Mouse (Mus musculus): ENCODE data around the gene Ndufs7. TPM values are rescaled to one million over a fixed set of nuclear protein-coding genes. Genes with fewer than 3 reads are reported as not detected.

Gene Ndufs7
- polyA plus RNA-seq, 1 experiment from 2014 or later, result 370 TPM

DNA sequence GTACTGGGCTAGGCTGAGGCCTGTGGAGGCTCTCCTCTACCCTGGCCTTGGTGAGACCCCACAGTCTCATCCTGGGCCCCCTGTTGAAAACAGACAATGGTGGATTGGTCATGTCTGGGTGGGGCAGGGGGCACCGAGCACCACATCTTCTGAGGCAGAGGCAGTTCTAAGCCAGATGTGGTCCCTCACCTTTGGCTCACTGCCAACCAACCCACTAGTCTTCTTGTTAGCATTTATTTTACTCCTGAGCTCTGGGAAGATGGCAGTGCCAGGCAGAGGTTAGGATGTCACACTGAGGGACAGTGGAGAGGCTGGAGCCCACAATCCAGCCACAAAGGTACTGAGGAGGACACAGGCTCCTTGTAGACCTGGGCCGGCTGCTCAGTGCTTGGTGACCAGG, 9.0 kb downstream of the Ndufs7 start:
- WGBS, result 85% methylated on average over 2 of the region's 2 CpGs
- no peak for ATAC-seq (ENCODE audit: low read depth)
- H3K27ac ChIP-seq (replicated peaks; ENCODE audit: low read depth, low read length), result no peak overlapping the region
- no peaks in the 10 kb centered on the region for H3K27me3 ChIP-seq (replicated peaks; ENCODE audit: control insufficient read depth, insufficient read depth, low read length)
- H3K36me3 ChIP-seq (ENCODE audit: control insufficient read depth, insufficient read depth, low read length), result peaks cover 59% of the 10 kb centered on the region
- H3K9ac ChIP-seq (ENCODE audit: low read depth, low read length), result no peak overlapping the region
- no peak for DNase-seq (ENCODE audit: low spot score)
- no peak overlapping the region for H3K4me2 ChIP-seq (ENCODE audit: low read depth, low read length)
- no peak overlapping the region for H3K4me3 ChIP-seq (ENCODE audit: low read depth, low read length)
- no peaks in the 10 kb centered on the region for H3K9me3 ChIP-seq (ENCODE audit: control insufficient read depth, low read length)
- H3K4me1 ChIP-seq (ENCODE audit: control insufficient read depth, insufficient read depth, low read length), result peaks cover 17% of the 10 kb centered on the region

DNA sequence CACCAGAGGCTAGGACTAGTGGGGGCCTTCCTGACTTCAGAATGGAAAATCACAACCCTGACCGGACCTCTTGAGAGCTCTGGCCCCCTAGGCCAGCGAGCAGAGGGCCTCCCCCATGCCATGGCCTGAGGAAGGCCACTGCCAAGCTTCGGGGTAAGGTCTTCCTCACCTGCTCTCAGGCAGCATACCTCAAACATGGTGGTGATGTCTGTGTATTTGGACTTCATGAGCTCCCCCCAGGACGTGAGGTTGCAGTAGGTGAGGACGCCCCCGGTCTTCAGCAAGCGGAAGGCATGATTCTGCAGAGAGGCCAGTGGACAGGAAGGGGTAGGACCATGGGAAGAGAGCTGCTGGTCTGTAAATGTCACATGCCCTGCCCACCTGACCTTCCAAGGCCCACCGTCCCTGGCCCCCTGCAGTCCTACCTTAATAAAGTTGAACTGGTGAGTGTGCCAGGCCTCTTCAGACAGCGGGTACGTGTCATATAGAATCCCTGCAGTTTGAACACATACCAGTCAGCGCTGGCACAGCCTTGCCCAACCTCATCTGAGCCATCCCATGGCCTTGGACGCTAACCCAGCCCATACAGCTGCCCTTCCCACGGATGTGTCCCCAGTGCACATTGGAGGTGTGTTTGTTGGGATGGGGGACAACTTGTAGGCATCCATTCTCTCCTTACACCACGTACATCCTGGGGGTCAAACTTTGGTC, 10.0 kb downstream of the Ndufs7 start:
- H3K27ac ChIP-seq (replicated peaks; ENCODE audit: low read depth, low read length), result no peak overlapping the region
- H3K9ac ChIP-seq (ENCODE audit: low read depth, low read length), result no peak overlapping the region
- WGBS, result 91% methylated on average over 12 of the region's 14 CpGs
- H3K4me2 ChIP-seq (ENCODE audit: low read depth, low read length), result peak overlapping the region; percentile 97; the same call in 1 of the 2 replicates
- no peak for DNase-seq (ENCODE audit: low spot score)
- H3K27me3 ChIP-seq (replicated peaks; ENCODE audit: control insufficient read depth, insufficient read depth, low read length), result no peaks in the 10 kb centered on the region
- H3K4me1 ChIP-seq (ENCODE audit: control insufficient read depth, insufficient read depth, low read length), result peaks cover 17% of the 10 kb centered on the region
- no peak overlapping the region for H3K4me3 ChIP-seq (ENCODE audit: low read depth, low read length)
- peaks cover 52% of the 10 kb centered on the region for H3K36me3 ChIP-seq (ENCODE audit: control insufficient read depth, insufficient read depth, low read length)
- no peak for ATAC-seq (ENCODE audit: low read depth)
- H3K9me3 ChIP-seq (ENCODE audit: control insufficient read depth, low read length), result no peaks in the 10 kb centered on the region

DNA sequence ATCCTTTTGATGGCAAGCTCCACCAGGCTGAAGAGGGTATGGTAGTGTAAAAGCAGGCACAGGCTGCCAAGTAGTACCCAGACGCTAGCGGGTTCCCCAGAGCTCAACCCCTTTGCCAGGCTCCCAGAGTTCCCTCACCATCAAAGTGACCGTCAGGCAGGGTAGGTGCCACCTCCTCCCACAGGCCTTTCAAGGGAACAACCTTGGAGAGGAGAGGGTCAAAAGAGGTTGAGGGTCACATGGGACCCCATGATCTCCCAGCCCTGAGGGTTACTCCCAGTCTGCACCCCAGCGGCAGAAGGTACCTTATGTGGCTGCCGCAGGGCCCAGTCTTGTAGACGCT, 10.5 kb downstream of the Ndufs7 start:
- Histone ChIP-seq H3K4me1 (ENCODE audit: control insufficient read depth, insufficient read depth, low read length) (peaks cover 21% of the 10 kb centered on the region), H3K4me3 (ENCODE audit: low read depth, low read length) (peak overlapping the region; percentile 58), H3K27ac (replicated peaks; ENCODE audit: low read depth, low read length) (no peak overlapping the region), H3K4me2 (ENCODE audit: low read depth, low read length) (peak overlapping the region; percentile 97), H3K36me3 (ENCODE audit: control insufficient read depth, insufficient read depth, low read length) (peaks cover 47% of the 10 kb centered on the region), H3K27me3 (replicated peaks; ENCODE audit: control insufficient read depth, insufficient read depth, low read length) (no peaks in the 10 kb centered on the region), H3K9me3 (ENCODE audit: control insufficient read depth, low read length) (no peaks in the 10 kb centered on the region), H3K9ac (ENCODE audit: low read depth, low read length) (peak overlapping the region; percentile 69; the same call in 1 of the 2 replicates)
- 72% methylated on average over 6 of the region's 6 CpGs for WGBS
- ATAC-seq (ENCODE audit: low read depth), result no peak
- no peak for DNase-seq (ENCODE audit: low spot score)

DNA sequence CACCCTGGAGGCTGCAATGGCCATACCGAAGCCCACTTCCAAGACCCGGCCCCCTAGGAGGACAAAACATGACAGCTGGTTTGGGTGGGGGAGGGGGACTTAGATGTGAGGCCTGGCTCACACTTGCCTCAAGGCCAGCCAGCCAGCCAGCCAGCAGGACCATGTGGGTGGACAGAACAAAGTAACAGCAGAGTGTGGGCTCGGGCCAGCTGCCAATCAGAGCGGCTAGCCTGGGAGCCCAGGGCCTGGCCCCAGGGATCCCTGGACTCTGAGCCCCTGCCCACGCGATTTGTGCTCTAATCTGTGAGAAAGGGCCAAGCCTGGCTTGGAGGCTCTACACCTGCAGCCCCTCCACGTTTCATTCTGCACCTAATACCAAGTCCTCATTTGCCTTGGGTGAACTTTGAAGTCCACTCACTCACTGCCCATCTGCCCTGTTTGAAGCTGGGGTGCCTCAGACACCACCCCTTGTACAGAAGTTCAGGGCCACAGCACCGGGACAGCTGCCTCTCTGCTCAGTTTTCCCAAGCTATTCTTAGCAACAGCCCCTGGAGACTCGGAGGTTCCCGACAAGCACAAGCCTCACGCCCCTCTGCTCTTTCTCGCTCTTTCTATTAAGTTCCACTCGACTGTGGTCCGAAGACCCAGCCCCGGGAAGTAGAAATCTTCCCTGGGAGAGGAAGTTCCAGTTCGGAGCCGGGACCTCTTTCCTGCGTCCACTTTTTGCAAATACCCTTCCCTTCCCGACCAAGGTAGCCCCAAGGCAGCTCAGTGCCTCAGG, 11.1 kb downstream of the Ndufs7 start:
- 7% methylated on average over 18 of the region's 19 CpGs for WGBS
- Histone ChIP-seq H3K36me3 (ENCODE audit: control insufficient read depth, insufficient read depth, low read length) (peaks cover 41% of the 10 kb centered on the region), H3K4me1 (ENCODE audit: control insufficient read depth, insufficient read depth, low read length) (peaks cover 21% of the 10 kb centered on the region), H3K9me3 (ENCODE audit: control insufficient read depth, low read length) (no peaks in the 10 kb centered on the region), H3K27me3 (replicated peaks; ENCODE audit: control insufficient read depth, insufficient read depth, low read length) (no peaks in the 10 kb centered on the region), H3K9ac (ENCODE audit: low read depth, low read length) (peak overlapping the region; percentile 69), H3K27ac (replicated peaks; ENCODE audit: low read depth, low read length) (peak overlapping the region; percentile 98), H3K4me2 (ENCODE audit: low read depth, low read length) (peak overlapping the region; percentile 97), H3K4me3 (ENCODE audit: low read depth, low read length) (peak overlapping the region; percentile 58)
- ATAC-seq (ENCODE audit: low read depth) (no peak), DNase-seq (ENCODE audit: low spot score) (peak; percentile 71)

DNA sequence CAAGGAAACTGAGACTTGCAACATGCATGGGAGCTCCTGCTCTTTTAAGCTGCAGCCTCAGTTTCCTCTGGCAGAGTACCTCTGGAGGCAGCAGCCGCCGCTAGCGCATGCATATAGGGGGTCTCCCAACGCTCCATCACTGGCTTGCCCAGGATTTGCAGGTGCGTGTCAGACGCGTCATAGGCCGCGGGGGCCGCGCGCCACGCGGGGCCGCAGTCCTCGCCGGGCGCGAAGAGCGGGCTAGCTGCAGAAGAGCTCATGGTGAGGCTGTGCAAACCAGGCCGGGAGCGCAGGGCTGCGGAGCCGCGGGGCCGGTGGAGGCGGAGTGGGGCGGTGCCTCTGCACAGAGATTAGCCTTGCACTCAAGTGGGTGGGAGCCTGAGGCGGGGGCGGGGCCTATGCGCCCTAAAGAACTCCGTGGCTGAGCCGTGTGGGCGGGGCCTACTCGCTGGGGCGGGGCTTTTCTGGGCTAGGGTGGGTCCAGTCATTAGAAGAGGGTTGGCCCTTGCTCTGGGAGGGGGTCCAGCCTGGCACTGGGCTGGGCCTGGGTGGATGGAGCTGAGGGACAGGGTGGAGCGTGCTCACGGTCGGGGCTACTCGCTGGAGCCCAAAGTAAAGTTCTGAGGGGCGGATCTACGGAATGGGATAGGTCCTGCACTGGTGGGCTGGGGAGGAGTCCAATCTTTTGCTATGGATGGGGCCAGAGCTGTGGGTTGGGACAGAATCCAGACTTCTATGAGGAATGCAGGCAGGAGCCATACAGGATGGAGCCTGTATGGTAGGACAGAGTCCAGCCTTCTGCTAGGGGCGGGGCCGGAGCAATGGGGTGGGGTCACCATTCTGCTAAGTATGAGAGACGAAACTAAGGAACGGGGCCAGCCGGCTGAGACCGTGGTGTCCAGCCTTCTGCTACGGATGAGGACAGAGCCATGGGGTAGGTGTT, 12.0 kb downstream of the Ndufs7 start, which contains the start of the genes Gamt and Dazap1:
Gamt (minus strand) TSS at position 371 of the 943 bp plus-strand sequence.
Dazap1 (plus strand) TSS at position 845 of the 943 bp plus-strand sequence.
- DNase-seq (ENCODE audit: low spot score) (peak; percentile 98), ATAC-seq (ENCODE audit: low read depth) (peak; percentile 91)
- peak within 1 kb of the TSS; percentile 97 for H3K4me2 ChIP-seq (ENCODE audit: low read depth, low read length)
- H3K27me3 ChIP-seq (replicated peaks; ENCODE audit: control insufficient read depth, insufficient read depth, low read length), result no peaks in the 10 kb centered on the region
- peak within 1 kb of the TSS; percentile 98 for H3K27ac ChIP-seq (replicated peaks; ENCODE audit: low read depth, low read length)
- H3K9ac ChIP-seq (ENCODE audit: low read depth, low read length), result peak within 1 kb of the TSS; percentile 69
- peaks cover 23% of the 10 kb centered on the region for H3K4me1 ChIP-seq (ENCODE audit: control insufficient read depth, insufficient read depth, low read length)
- no peaks in the 10 kb centered on the region for H3K9me3 ChIP-seq (ENCODE audit: control insufficient read depth, low read length)
- H3K36me3 ChIP-seq (ENCODE audit: control insufficient read depth, insufficient read depth, low read length), result peaks cover 32% of the 10 kb centered on the region
- H3K4me3 ChIP-seq (ENCODE audit: low read depth, low read length), result peak within 1 kb of the TSS; percentile 58
- 1% methylated on average over 43 of the region's 49 CpGs for WGBS

DNA sequence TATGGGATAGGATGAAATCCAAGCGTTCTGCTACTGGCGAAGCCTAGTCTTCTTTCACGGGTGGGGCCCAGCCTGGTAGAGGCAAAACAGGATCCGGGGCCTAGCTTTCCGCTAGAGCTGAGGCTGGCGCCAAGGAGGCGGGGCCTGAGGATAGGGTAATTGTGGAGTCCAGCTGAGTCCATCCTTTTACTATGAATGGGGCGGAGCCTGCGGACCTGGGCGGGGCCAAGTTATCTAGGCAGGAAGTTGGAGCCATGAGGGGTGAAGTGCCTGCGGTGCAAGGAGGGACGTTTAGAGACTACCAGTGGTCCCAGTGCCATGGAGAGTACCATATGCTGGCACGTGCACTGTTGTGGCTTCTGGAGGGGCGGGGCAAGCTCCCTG, 12.7 kb downstream of the Ndufs7 start:
- WGBS, result 0% methylated on average over 14 of the region's 14 CpGs
- Histone ChIP-seq H3K4me3 (ENCODE audit: low read depth, low read length) (peak overlapping the region; percentile 58), H3K4me2 (ENCODE audit: low read depth, low read length) (peak overlapping the region; percentile 97), H3K4me1 (ENCODE audit: control insufficient read depth, insufficient read depth, low read length) (peaks cover 30% of the 10 kb centered on the region), H3K27me3 (replicated peaks; ENCODE audit: control insufficient read depth, insufficient read depth, low read length) (no peaks in the 10 kb centered on the region), H3K36me3 (ENCODE audit: control insufficient read depth, insufficient read depth, low read length) (peaks cover 25% of the 10 kb centered on the region), H3K9ac (ENCODE audit: low read depth, low read length) (peak overlapping the region; percentile 69), H3K9me3 (ENCODE audit: control insufficient read depth, low read length) (no peaks in the 10 kb centered on the region), H3K27ac (replicated peaks; ENCODE audit: low read depth, low read length) (peak overlapping the region; percentile 98)
- ATAC-seq (ENCODE audit: low read depth) (peak; percentile 64), DNase-seq (ENCODE audit: low spot score) (peak; percentile 97)

DNA sequence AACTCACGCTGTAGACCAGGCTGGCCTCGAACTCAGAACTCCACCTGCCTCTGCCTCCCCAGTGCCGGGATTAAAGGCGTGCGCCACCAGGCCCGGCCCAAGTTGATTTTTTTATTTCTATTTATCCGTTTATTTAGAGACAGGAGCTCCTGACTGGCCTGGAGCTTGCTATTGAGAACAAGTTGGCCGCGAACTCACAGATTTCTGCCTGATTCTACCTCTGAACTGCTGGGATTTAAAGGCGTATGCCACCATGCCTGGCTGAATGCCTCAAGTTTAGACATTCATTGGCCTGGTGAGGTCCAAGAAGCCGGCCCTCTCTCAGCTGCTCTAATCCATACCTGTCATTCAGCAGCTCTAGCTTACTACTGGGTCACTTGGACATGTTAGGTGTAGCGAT, 13.2 kb downstream of the Ndufs7 start:
- Histone ChIP-seq H3K4me2 (ENCODE audit: low read depth, low read length) (peak overlapping the region; percentile 97), H3K36me3 (ENCODE audit: control insufficient read depth, insufficient read depth, low read length) (peaks cover 22% of the 10 kb centered on the region), H3K27ac (replicated peaks; ENCODE audit: low read depth, low read length) (peak overlapping the region; percentile 98), H3K4me3 (ENCODE audit: low read depth, low read length) (peak overlapping the region; percentile 58), H3K9ac (ENCODE audit: low read depth, low read length) (peak overlapping the region; percentile 69; the same call in 1 of the 2 replicates), H3K27me3 (replicated peaks; ENCODE audit: control insufficient read depth, insufficient read depth, low read length) (no peaks in the 10 kb centered on the region), H3K4me1 (ENCODE audit: control insufficient read depth, insufficient read depth, low read length) (peaks cover 35% of the 10 kb centered on the region), H3K9me3 (ENCODE audit: control insufficient read depth, low read length) (no peaks in the 10 kb centered on the region)
- WGBS, result 78% methylated on average over 12 of the region's 12 CpGs
- ATAC-seq (ENCODE audit: low read depth) (no peak), DNase-seq (ENCODE audit: low spot score) (no peak)

DNA sequence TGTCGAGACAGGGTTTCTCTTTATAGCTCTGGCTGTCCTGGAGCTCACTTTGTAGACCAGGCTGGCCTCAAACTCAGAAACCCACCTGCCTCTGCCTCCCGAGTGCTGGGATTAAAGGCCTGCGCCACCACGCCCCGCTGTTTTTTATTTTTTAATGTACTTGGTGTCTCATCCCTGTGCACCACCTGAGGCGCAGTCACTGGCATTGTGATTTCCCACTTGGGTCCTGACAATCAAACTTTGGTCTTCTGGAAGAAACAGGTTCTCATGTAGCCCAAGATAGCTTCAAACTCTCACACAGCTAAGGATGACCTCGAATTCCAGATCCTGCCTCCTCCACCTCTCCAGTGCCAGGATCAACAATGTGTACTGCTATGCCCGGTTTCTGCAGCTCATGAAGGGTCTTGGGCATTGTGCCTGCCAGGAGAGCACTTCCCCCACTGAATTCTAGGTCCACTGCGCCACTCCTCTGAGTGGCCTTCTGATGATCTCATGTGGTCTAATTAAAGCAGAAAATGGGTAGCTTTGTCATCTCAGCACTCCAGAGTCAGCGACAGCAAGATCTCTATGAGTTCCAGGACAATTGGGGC, 13.9 kb downstream of the Ndufs7 start:
- Histone ChIP-seq H3K27me3 (replicated peaks; ENCODE audit: control insufficient read depth, insufficient read depth, low read length) (no peaks in the 10 kb centered on the region), H3K4me1 (ENCODE audit: control insufficient read depth, insufficient read depth, low read length) (peaks cover 42% of the 10 kb centered on the region), H3K27ac (replicated peaks; ENCODE audit: low read depth, low read length) (no peak overlapping the region), H3K4me2 (ENCODE audit: low read depth, low read length) (no peak overlapping the region), H3K9me3 (ENCODE audit: control insufficient read depth, low read length) (no peaks in the 10 kb centered on the region), H3K4me3 (ENCODE audit: low read depth, low read length) (no peak overlapping the region), H3K9ac (ENCODE audit: low read depth, low read length) (no peak overlapping the region), H3K36me3 (ENCODE audit: control insufficient read depth, insufficient read depth, low read length) (peaks cover 23% of the 10 kb centered on the region)
- no peak for ATAC-seq (ENCODE audit: low read depth)
- no peak for DNase-seq (ENCODE audit: low spot score)
- 90% methylated on average over 10 of the region's 10 CpGs for WGBS

All from embryonic facial prominence, embryonic 14.5 days (tissue).